Mouse (Mus musculus): ENCODE data around the gene Olfr1388. TPM values are rescaled to one million over a fixed set of nuclear protein-coding genes. Genes with fewer than 3 reads are reported as not detected.
A peak's percentile ranks its signal among the peaks of the same experiment; 100 is the strongest.
"Not testable (repeated sequence)": the region's sequence is repeated elsewhere in the genome, so short reads cannot be mapped to it uniquely, and the experiment has no call there.

Gene Olfr1388
- polyA plus RNA-seq (2014; fragmentation: Nextera tagmentation; extraction: Ambion mirVana): 0.07 TPM in 1 of 2 replicates, not detected in the other

- Histone ChIP-seq H3K4me1 (replicated peaks; ENCODE audit: control insufficient read depth, insufficient read depth, low read length) (no peaks in the 10 kb centered on the region), H3K9me3 (ENCODE audit: control insufficient read depth, low read length) (no peaks in the 10 kb centered on the region), H3K27me3 (ENCODE audit: control insufficient read depth, insufficient read depth, low read length) (no peaks in the 10 kb centered on the region), H3K36me3 (ENCODE audit: control insufficient read depth, insufficient read depth, low read length) (no peaks in the 10 kb centered on the region), H3K27ac (ENCODE audit: low read depth, low read length) (no peak within 1 kb of the TSS), H3K9ac (ENCODE audit: low read depth, low read length) (no peak within 1 kb of the TSS), H3K4me2 (replicated peaks; ENCODE audit: low read depth, low read length) (no peak within 1 kb of the TSS), H3K4me3 (ENCODE audit: low read depth, low read length) (no peak within 1 kb of the TSS)
- no peak for ATAC-seq (ENCODE audit: low FRiP score)
- 83% methylated on average over 3 of the region's 3 CpGs for WGBS
- DNase-seq (ENCODE audit: low spot score): no peak
Measured at GRCm38 (mm10) chr11:49436411-49436810, at the start of gene Olfr1388. Gene Olfr1388 (plus strand): TSS chr11:49436624.

- H3K27me3 ChIP-seq (ENCODE audit: control insufficient read depth, insufficient read depth, low read length); H3K4me2 ChIP-seq (replicated peaks; ENCODE audit: low read depth, low read length); H3K9ac ChIP-seq (ENCODE audit: low read depth, low read length); H3K36me3 ChIP-seq (ENCODE audit: control insufficient read depth, insufficient read depth, low read length); ATAC-seq (ENCODE audit: low FRiP score); H3K4me1 ChIP-seq (replicated peaks; ENCODE audit: control insufficient read depth, insufficient read depth, low read length); H3K27ac ChIP-seq (ENCODE audit: low read depth, low read length); H3K9me3 ChIP-seq (ENCODE audit: control insufficient read depth, low read length); H3K4me3 ChIP-seq (ENCODE audit: low read depth, low read length); DNase-seq (ENCODE audit: low spot score): not testable (repeated sequence)
- 83% methylated on average over 1 of the region's 1 CpGs for WGBS
Measured at GRCm38 (mm10) chr11:49392707-49393106, 43.7 kb upstream of the Olfr1388 start.

GRCm38 (mm10) chr11:49406784-49407183 lies 29.6 kb upstream of the Olfr1388 start:
- no peak overlapping the region for H3K9ac ChIP-seq (ENCODE audit: low read depth, low read length)
- no peak overlapping the region for H3K27ac ChIP-seq (ENCODE audit: low read depth, low read length)
- no peak overlapping the region for H3K4me2 ChIP-seq (replicated peaks; ENCODE audit: low read depth, low read length)
- no peaks in the 10 kb centered on the region for H3K36me3 ChIP-seq (ENCODE audit: control insufficient read depth, insufficient read depth, low read length)
- H3K27me3 ChIP-seq (ENCODE audit: control insufficient read depth, insufficient read depth, low read length): no peaks in the 10 kb centered on the region
- no peaks in the 10 kb centered on the region for H3K4me1 ChIP-seq (replicated peaks; ENCODE audit: control insufficient read depth, insufficient read depth, low read length)
- ATAC-seq (ENCODE audit: low FRiP score) (no peak), DNase-seq (ENCODE audit: low spot score) (no peak)
- H3K9me3 ChIP-seq (ENCODE audit: control insufficient read depth, low read length): no peaks in the 10 kb centered on the region
- 76% methylated on average over 3 of the region's 3 CpGs for WGBS
- no peak overlapping the region for H3K4me3 ChIP-seq (ENCODE audit: low read depth, low read length)

- 23% methylated on average over 1 of the region's 1 CpGs for WGBS
- Histone ChIP-seq H3K36me3 (ENCODE audit: control insufficient read depth, insufficient read depth, low read length) (no peaks in the 10 kb centered on the region), H3K4me3 (ENCODE audit: low read depth, low read length) (no peak overlapping the region), H3K4me1 (replicated peaks; ENCODE audit: control insufficient read depth, insufficient read depth, low read length) (no peaks in the 10 kb centered on the region), H3K4me2 (replicated peaks; ENCODE audit: low read depth, low read length) (no peak overlapping the region), H3K27ac (ENCODE audit: low read depth, low read length) (no peak overlapping the region), H3K9ac (ENCODE audit: low read depth, low read length) (no peak overlapping the region), H3K27me3 (ENCODE audit: control insufficient read depth, insufficient read depth, low read length) (no peaks in the 10 kb centered on the region), H3K9me3 (ENCODE audit: control insufficient read depth, low read length) (no peaks in the 10 kb centered on the region)
- peak; percentile 27 for DNase-seq (ENCODE audit: low spot score)
- ATAC-seq (ENCODE audit: low FRiP score): no peak
Measured at GRCm38 (mm10) chr11:49410540-49410939, 25.9 kb upstream of the Olfr1388 start.

- Histone ChIP-seq H3K36me3 (ENCODE audit: control insufficient read depth, insufficient read depth, low read length) (no peaks in the 10 kb centered on the region), H3K27me3 (ENCODE audit: control insufficient read depth, insufficient read depth, low read length) (no peaks in the 10 kb centered on the region), H3K4me1 (replicated peaks; ENCODE audit: control insufficient read depth, insufficient read depth, low read length) (no peaks in the 10 kb centered on the region), H3K9me3 (ENCODE audit: control insufficient read depth, low read length) (no peaks in the 10 kb centered on the region), H3K27ac (ENCODE audit: low read depth, low read length) (no peak within 1 kb of the TSS), H3K9ac (ENCODE audit: low read depth, low read length) (no peak within 1 kb of the TSS), H3K4me3 (ENCODE audit: low read depth, low read length) (no peak within 1 kb of the TSS), H3K4me2 (replicated peaks; ENCODE audit: low read depth, low read length) (no peak within 1 kb of the TSS)
- WGBS: 84% methylated on average over 2 of the region's 2 CpGs
- no peak for DNase-seq (ENCODE audit: low spot score)
- no peak for ATAC-seq (ENCODE audit: low FRiP score)
Measured at GRCm38 (mm10) chr11:49422767-49423166, 13.7 kb upstream of the Olfr1388 start, which contains the start of gene Olfr1389. Gene Olfr1389 (plus strand): TSS chr11:49423067.

GRCm38 (mm10) chr11:49425257-49425927 lies 11.0 kb upstream of the Olfr1388 start:
- Histone ChIP-seq H3K4me2 (replicated peaks; ENCODE audit: low read depth, low read length) (no peak overlapping the region), H3K27me3 (ENCODE audit: control insufficient read depth, insufficient read depth, low read length) (no peaks in the 10 kb centered on the region), H3K4me3 (ENCODE audit: low read depth, low read length) (no peak overlapping the region), H3K4me1 (replicated peaks; ENCODE audit: control insufficient read depth, insufficient read depth, low read length) (no peaks in the 10 kb centered on the region), H3K9ac (ENCODE audit: low read depth, low read length) (no peak overlapping the region), H3K27ac (ENCODE audit: low read depth, low read length) (no peak overlapping the region), H3K36me3 (ENCODE audit: control insufficient read depth, insufficient read depth, low read length) (no peaks in the 10 kb centered on the region), H3K9me3 (ENCODE audit: control insufficient read depth, low read length) (no peaks in the 10 kb centered on the region)
- 77% methylated on average over 1 of the region's 1 CpGs for WGBS
- DNase-seq (ENCODE audit: low spot score): no peak
- no peak for ATAC-seq (ENCODE audit: low FRiP score)

- Histone ChIP-seq H3K4me2 (replicated peaks; ENCODE audit: low read depth, low read length) (no peak overlapping the region), H3K36me3 (ENCODE audit: control insufficient read depth, insufficient read depth, low read length) (no peaks in the 10 kb centered on the region), H3K4me3 (ENCODE audit: low read depth, low read length) (no peak overlapping the region), H3K27ac (ENCODE audit: low read depth, low read length) (no peak overlapping the region), H3K9ac (ENCODE audit: low read depth, low read length) (no peak overlapping the region), H3K9me3 (ENCODE audit: control insufficient read depth, low read length) (no peaks in the 10 kb centered on the region), H3K4me1 (replicated peaks; ENCODE audit: control insufficient read depth, insufficient read depth, low read length) (no peaks in the 10 kb centered on the region), H3K27me3 (ENCODE audit: control insufficient read depth, insufficient read depth, low read length) (no peaks in the 10 kb centered on the region)
- no peak for ATAC-seq (ENCODE audit: low FRiP score)
- DNase-seq (ENCODE audit: low spot score): no peak
- WGBS: 88% methylated on average over 2 of the region's 2 CpGs
Measured at GRCm38 (mm10) chr11:49429641-49430040, 6.8 kb upstream of the Olfr1388 start.

GRCm38 (mm10) chr11:49455043-49455442 lies 18.6 kb downstream of the Olfr1388 start, which contains the start of gene Olfr1387:
Gene Olfr1387 (plus strand): TSS chr11:49455343.
- Histone ChIP-seq H3K27me3 (ENCODE audit: control insufficient read depth, insufficient read depth, low read length) (no peaks in the 10 kb centered on the region), H3K36me3 (ENCODE audit: control insufficient read depth, insufficient read depth, low read length) (no peaks in the 10 kb centered on the region), H3K4me2 (replicated peaks; ENCODE audit: low read depth, low read length) (no peak within 1 kb of the TSS), H3K9ac (ENCODE audit: low read depth, low read length) (no peak within 1 kb of the TSS), H3K4me3 (ENCODE audit: low read depth, low read length) (no peak within 1 kb of the TSS), H3K9me3 (ENCODE audit: control insufficient read depth, low read length) (no peaks in the 10 kb centered on the region), H3K27ac (ENCODE audit: low read depth, low read length) (no peak within 1 kb of the TSS), H3K4me1 (replicated peaks; ENCODE audit: control insufficient read depth, insufficient read depth, low read length) (no peaks in the 10 kb centered on the region)
- DNase-seq (ENCODE audit: low spot score): no peak
- ATAC-seq (ENCODE audit: low FRiP score): no peak
- 81% methylated on average over 1 of the region's 1 CpGs for WGBS

GRCm38 (mm10) chr11:49464746-49465145 lies 28.3 kb downstream of the Olfr1388 start, which contains the start of gene Olfr1386:
Gene Olfr1386 (plus strand): TSS chr11:49465046.
- not testable (repeated sequence) for H3K9ac ChIP-seq (ENCODE audit: low read depth, low read length); H3K4me2 ChIP-seq (replicated peaks; ENCODE audit: low read depth, low read length); H3K36me3 ChIP-seq (ENCODE audit: control insufficient read depth, insufficient read depth, low read length); H3K4me1 ChIP-seq (replicated peaks; ENCODE audit: control insufficient read depth, insufficient read depth, low read length); DNase-seq (ENCODE audit: low spot score); H3K4me3 ChIP-seq (ENCODE audit: low read depth, low read length); H3K27me3 ChIP-seq (ENCODE audit: control insufficient read depth, insufficient read depth, low read length); H3K9me3 ChIP-seq (ENCODE audit: control insufficient read depth, low read length); H3K27ac ChIP-seq (ENCODE audit: low read depth, low read length); ATAC-seq (ENCODE audit: low FRiP score)
- 69% methylated on average over 2 of the region's 3 CpGs for whole genome bisulfite sequencing

Data from hindbrain, embryonic 11.5 days (tissue).